Mouse (Mus musculus) myocyte (in vitro differentiated cells): ENCODE data around the gene Vill. TPM values are rescaled to one million over a fixed set of nuclear protein-coding genes. Genes with fewer than 3 reads are reported as not detected.
A peak's percentile ranks its signal among the peaks of the same experiment; 100 is the strongest.

ENCODE experiments used
- H3K27me3 ChIP-seq: one replicate; pipeline ENCODE4 v1.6.1; 2011; ENCODE audit not compliant: control insufficient read depth, insufficient read depth, insufficient read length
- H3K36me3 ChIP-seq: one replicate; pipeline ENCODE4 v1.6.1; 2011; ENCODE audit not compliant: control insufficient read depth, insufficient read depth
- H3K4me2 ChIP-seq: one replicate; pipeline ENCODE4 v1.6.1; 2011; ENCODE audit warnings: low read depth, control low read depth
- H3K4me3 ChIP-seq: one replicate; pipeline ENCODE4 v1.5.1; 2011; ENCODE audit warnings: mild to moderate bottlenecking, control low read depth, moderate library complexity
- H3K79me2 ChIP-seq: one replicate; pipeline ENCODE4 v1.6.1; 2011; ENCODE audit not compliant: control insufficient read depth, insufficient read depth
- H3ac ChIP-seq: one replicate; pipeline ENCODE4 v1.6.1; 2011; ENCODE audit not compliant: control insufficient read depth, insufficient read length
- CEBPB ChIP-seq: IDR thresholded peaks from 2 replicates; pipeline ENCODE4 v1.6.1; 2011; ENCODE audit warnings: mild to moderate bottlenecking, moderate library complexity; ENCODE audit not compliant: poor library complexity, insufficient read depth, severe bottlenecking
- E2F4 ChIP-seq: IDR thresholded peaks from one replicate; pipeline ENCODE4 v1.6.1; 2011; ENCODE audit warnings: mild to moderate bottlenecking, control low read depth, moderate library complexity; ENCODE audit not compliant: insufficient read depth
- MAX ChIP-seq: IDR thresholded peaks from one replicate; pipeline ENCODE4 v1.6.1; 2011; ENCODE audit warnings: low read depth, mild to moderate bottlenecking, control low read depth
- MYOD1 ChIP-seq, 3 experiments: IDR thresholded peaks; one replicate each; pipeline ENCODE4 v1.6.1; 2011; ENCODE audit warnings: control low read depth in 2 of 3, low read depth in 2 of 3, mild to moderate bottlenecking in 2 of 3, moderate library complexity in 1 of 3; ENCODE audit not compliant: insufficient read length in 2 of 3, control insufficient read depth in 1 of 3
- MYOG ChIP-seq, 3 experiments: IDR thresholded peaks; one replicate each; pipeline ENCODE4 v1.6.1; 2011; ENCODE audit warnings: control low read depth in 2 of 3, low read depth in 2 of 3, mild to moderate bottlenecking in 2 of 3; ENCODE audit not compliant: insufficient read length in 2 of 3, control insufficient read depth in 1 of 3, insufficient read depth in 1 of 3
- POLR2A ChIP-seq: IDR thresholded peaks from one replicate; pipeline ENCODE4 v1.6.1; 2011; ENCODE audit warnings: low read depth, mild to moderate bottlenecking, control low read depth, moderate library complexity; ENCODE audit not compliant: insufficient read length
- POLR2AphosphoS2 ChIP-seq: IDR thresholded peaks from one replicate; pipeline ENCODE4 v1.6.1; 2011; ENCODE audit warnings: low read depth, control low read depth; ENCODE audit not compliant: insufficient read length
- REST ChIP-seq: IDR thresholded peaks from one replicate; pipeline ENCODE4 v1.6.1; 2011; ENCODE audit warnings: mild to moderate bottlenecking, control low read depth, moderate library complexity; ENCODE audit not compliant: insufficient read depth, insufficient read length
- SRF ChIP-seq: IDR thresholded peaks from one replicate; pipeline ENCODE4 v1.6.1; 2011; ENCODE audit warnings: low read depth; ENCODE audit not compliant: control insufficient read depth, insufficient read length
- TCF12 ChIP-seq: IDR thresholded peaks from one replicate; pipeline ENCODE4 v1.6.1; 2011; ENCODE audit warnings: mild to moderate bottlenecking, control low read depth; ENCODE audit not compliant: poor library complexity, insufficient read depth, severe bottlenecking
- TCF3 ChIP-seq: IDR thresholded peaks from one replicate; pipeline ENCODE4 v1.6.1; 2011; ENCODE audit warnings: low read depth, control low read depth; ENCODE audit not compliant: insufficient read length
- USF1 ChIP-seq: IDR thresholded peaks from one replicate; pipeline ENCODE4 v1.6.1; 2011; ENCODE audit warnings: low read depth, mild to moderate bottlenecking, control low read depth, moderate library complexity
- polyA plus RNA-seq: library from polyadenylated mRNA; unstranded; fragments of >200 nt; fragmentation: generic; extraction: Trizol; gene quantifications from one replicate; pipeline ENCODE4 v1.2.1, GENCODE M21; 2012; ENCODE audit warnings: missing spikeins

The Vill gene
- polyA plus RNA-seq, 1 experiment, result 1.4 TPM

GRCm38 (mm10) chr9:119102783-119103113, 50.2 kb downstream of the Vill start:
- Histone ChIP-seq H3K79me2 (no peaks in the 10 kb centered on the region), H3K4me2 (peak overlapping the region; percentile 90), H3K27me3 (no peaks in the 10 kb centered on the region), H3ac (no peak overlapping the region), H3K36me3 (no peaks in the 10 kb centered on the region), H3K4me3 (peak overlapping the region; percentile 27)
- TF ChIP-seq POLR2AphosphoS2 (no peak), REST (no peak), TCF12 (no peak), POLR2A (no peak)

DNA sequence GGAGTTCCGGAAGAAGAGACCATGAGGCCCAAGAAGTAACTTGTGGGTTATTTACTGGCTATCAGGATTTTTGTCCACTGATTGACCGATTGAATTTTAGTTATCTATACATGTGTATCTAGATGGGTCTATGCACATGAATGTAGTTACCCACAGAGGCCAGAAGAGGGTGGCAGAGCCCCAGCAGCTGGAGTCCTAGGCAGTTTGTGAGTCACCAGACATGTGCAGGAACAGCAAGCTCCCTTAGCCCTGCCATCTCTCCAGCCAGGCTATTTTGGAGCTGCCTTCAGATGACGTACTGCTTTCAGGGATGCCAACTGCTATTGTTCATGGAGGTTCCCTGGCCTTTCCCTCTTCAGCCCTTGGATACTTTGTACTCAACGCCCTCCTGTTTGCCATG, 55.0 kb downstream of the Vill start:
- Histone ChIP-seq H3K27me3 (no peaks in the 10 kb centered on the region), H3K4me3 (no peak overlapping the region), H3K36me3 (no peaks in the 10 kb centered on the region), H3ac (no peak overlapping the region), H3K4me2 (no peak overlapping the region), H3K79me2 (no peaks in the 10 kb centered on the region)
- TF ChIP-seq MAX (no peak), POLR2AphosphoS2 (no peak), TCF12 (no peak), USF1 (no peak)

DNA sequence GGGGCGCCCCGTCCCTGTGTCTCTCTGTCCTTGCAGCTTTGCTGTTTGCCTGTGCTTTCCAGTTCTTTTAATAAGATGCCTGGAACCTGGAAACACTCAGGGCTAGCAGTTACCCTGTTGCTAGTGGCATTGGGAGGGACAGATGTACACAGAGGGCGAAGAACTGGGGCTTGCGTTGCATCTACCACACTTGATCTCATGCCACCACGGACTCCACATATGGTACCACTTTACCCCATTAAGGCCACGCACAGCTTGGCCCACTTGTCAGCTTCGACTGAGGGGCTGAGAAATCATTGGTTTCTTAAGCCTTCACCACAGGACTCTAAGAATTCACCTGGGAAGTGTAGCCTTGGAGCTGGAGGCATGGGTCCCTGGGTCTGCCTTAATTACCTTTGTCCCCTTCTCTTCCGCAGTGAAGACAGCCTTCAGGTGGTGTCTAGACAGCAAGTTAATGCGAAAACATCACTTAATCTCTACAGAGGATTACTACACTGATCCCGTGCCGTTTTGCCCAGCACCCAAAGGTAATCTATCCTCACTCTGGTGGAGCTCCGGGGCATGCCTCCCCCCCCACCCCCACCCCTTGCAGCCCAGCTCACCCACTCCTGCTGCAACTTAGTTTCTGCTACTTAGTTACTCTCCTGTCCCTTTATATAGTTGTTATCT, 57.2 kb downstream of the Vill start:
- H3K36me3 ChIP-seq, result no peaks in the 10 kb centered on the region
- H3K79me2 ChIP-seq, result no peaks in the 10 kb centered on the region
- TF ChIP-seq MYOD1 (IDR thresholded peaks at IDR 0.05; ENCODE audit: control insufficient read depth in 1 of 3, insufficient read length in 2 of 3, low read depth in 2 of 3) (no peak), CEBPB (no peak), MYOG (IDR thresholded peaks at IDR 0.05; ENCODE audit: control insufficient read depth in 1 of 3, insufficient read depth in 1 of 3, insufficient read length in 2 of 3, low read depth in 2 of 3) (no peak), SRF (no peak), TCF12 (no peak), E2F4 (no peak), USF1 (no peak), POLR2A (no peak), POLR2AphosphoS2 (no peak), TCF3 (no peak), MAX (no peak), REST (no peak)
- H3K27me3 ChIP-seq, result no peaks in the 10 kb centered on the region
- H3K4me2 ChIP-seq, result no peak overlapping the region
- no peak overlapping the region for H3K4me3 ChIP-seq
- no peak overlapping the region for H3ac ChIP-seq

GRCm38 (mm10) chr9:119110640-119111039, 58.1 kb downstream of the Vill start:
- no peak overlapping the region for H3ac ChIP-seq
- no peaks in the 10 kb centered on the region for H3K79me2 ChIP-seq
- no peak overlapping the region for H3K4me3 ChIP-seq
- H3K36me3 ChIP-seq, result no peaks in the 10 kb centered on the region
- H3K4me2 ChIP-seq, result no peak overlapping the region
- no peaks in the 10 kb centered on the region for H3K27me3 ChIP-seq
- peak; percentile 15 to 76 (median 56) for TF ChIP-seq MYOG (IDR thresholded peaks at IDR 0.05; ENCODE audit: control insufficient read depth in 1 of 3, insufficient read depth in 1 of 3, insufficient read length in 2 of 3, low read depth in 2 of 3)
- no peak for TF ChIP-seq POLR2A
- peak in 2 of 3 experiments; percentile 33 to 56 for TF ChIP-seq MYOD1 (IDR thresholded peaks at IDR 0.05; ENCODE audit: control insufficient read depth in 1 of 3, insufficient read length in 2 of 3, low read depth in 2 of 3)

GRCm38 (mm10) chr9:119114911-119115310, 62.3 kb downstream of the Vill start:
- H3K4me2 ChIP-seq, result no peak overlapping the region
- TF ChIP-seq MYOG (IDR thresholded peaks at IDR 0.05; ENCODE audit: control insufficient read depth in 1 of 3, insufficient read depth in 1 of 3, insufficient read length in 2 of 3, low read depth in 2 of 3) (no peak), POLR2AphosphoS2 (no peak), TCF3 (no peak), MYOD1 (IDR thresholded peaks at IDR 0.05; ENCODE audit: control insufficient read depth in 1 of 3, insufficient read length in 2 of 3, low read depth in 2 of 3) (no peak), E2F4 (no peak), CEBPB (no peak)

More at GRCm38 (mm10) chr9:119114911-119115310, 62.3 kb downstream of the Vill start:
- no peak overlapping the region for H3K4me3 ChIP-seq
- H3ac ChIP-seq, result no peak overlapping the region
- no peaks in the 10 kb centered on the region for H3K79me2 ChIP-seq
- H3K27me3 ChIP-seq, result no peaks in the 10 kb centered on the region
- no peaks in the 10 kb centered on the region for H3K36me3 ChIP-seq
